Mouse (Mus musculus): ENCODE results near the gene Dera. TPM values are rescaled to one million over a fixed set of nuclear protein-coding genes. Genes with fewer than 3 reads are reported as not detected.

Dera gene
- polyA plus RNA-seq, 1 experiment from 2014 or later, result 74.5 TPM

DNA sequence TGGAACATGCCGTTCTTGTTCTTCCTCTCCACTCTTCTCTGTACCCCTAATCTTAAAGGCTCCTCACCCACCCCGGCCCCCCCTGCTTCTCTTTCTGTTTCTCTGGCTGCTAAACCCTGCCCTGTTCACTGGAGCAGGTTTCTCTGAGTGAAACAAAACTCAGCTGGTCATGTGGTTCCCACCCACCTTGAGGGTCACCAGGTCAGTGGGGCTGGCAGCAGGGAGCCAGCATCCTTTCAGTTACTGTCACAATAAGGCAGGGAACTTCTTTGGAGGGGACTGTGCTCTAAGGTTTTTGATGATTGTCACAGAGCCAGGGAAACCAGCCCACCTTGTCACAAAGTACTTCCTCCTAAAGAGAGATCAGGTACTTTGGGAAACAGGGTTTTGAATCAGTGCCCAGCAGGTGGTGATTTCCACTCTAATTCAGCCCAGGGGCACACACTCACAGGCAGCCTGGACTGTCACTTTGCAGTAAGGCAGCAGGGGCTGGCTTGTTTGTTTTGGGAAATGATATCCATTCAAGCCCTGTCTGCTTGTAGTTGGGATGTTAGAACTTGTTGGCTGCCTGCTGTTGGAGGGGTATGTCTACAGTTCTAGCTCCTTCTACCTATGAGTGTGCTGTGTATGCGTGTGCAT lies 10.3 kb downstream of the Dera start:
- no peaks in the 10 kb centered on the region for H3K9me3 ChIP-seq (replicated peaks; ENCODE audit: control insufficient read depth, low read length)
- no peak for DNase-seq (ENCODE audit: low spot score)
- no peak overlapping the region for H3K4me3 ChIP-seq (ENCODE audit: low read depth, low read length)
- no peaks in the 10 kb centered on the region for H3K36me3 ChIP-seq (replicated peaks; ENCODE audit: control insufficient read depth, insufficient read depth, low read depth, low read length)
- ATAC-seq (replicated peaks; ENCODE audit: insufficient number of reproducible peaks, low FRiP score, low TSS enrichment, low read depth), result no peak
- H3K4me1 ChIP-seq (ENCODE audit: control insufficient read depth, insufficient read depth, low read length), result no peaks in the 10 kb centered on the region
- H3K9ac ChIP-seq (replicated peaks; ENCODE audit: low read length), result no peak overlapping the region
- 46% methylated on average over 3 of the region's 3 CpGs for WGBS
- H3K27ac ChIP-seq (replicated peaks; ENCODE audit: low read depth, low read length), result no peak overlapping the region
- no peaks in the 10 kb centered on the region for H3K27me3 ChIP-seq (ENCODE audit: control insufficient read depth, insufficient read depth, low read length)
- no peak overlapping the region for H3K4me2 ChIP-seq (ENCODE audit: low read depth, low read length)

DNA sequence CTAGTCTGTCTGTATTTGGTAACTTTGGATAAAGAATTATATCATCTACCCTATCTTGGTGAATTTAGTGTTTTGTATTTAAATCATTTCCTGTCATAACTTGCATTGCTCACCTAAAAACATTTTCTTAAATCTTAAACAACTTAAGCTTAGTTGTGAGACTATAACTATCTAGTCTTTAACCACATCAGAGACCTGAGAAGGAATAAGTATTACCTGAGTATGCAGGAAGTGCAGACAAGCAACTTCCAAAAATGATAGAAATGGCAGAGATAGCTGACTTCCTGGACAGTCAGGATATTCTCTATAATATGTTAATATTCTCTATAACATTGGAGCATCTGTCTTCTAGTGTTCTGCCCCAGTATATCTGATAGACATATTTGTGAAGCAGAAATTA lies 11.8 kb downstream of the Dera start:
- Histone ChIP-seq H3K27ac (replicated peaks; ENCODE audit: low read depth, low read length) (no peak overlapping the region), H3K4me2 (ENCODE audit: low read depth, low read length) (no peak overlapping the region), H3K27me3 (ENCODE audit: control insufficient read depth, insufficient read depth, low read length) (no peaks in the 10 kb centered on the region), H3K9ac (replicated peaks; ENCODE audit: low read length) (no peak overlapping the region), H3K4me3 (ENCODE audit: low read depth, low read length) (no peak overlapping the region), H3K36me3 (replicated peaks; ENCODE audit: control insufficient read depth, insufficient read depth, low read depth, low read length) (no peaks in the 10 kb centered on the region), H3K4me1 (ENCODE audit: control insufficient read depth, insufficient read depth, low read length) (no peaks in the 10 kb centered on the region), H3K9me3 (replicated peaks; ENCODE audit: control insufficient read depth, low read length) (no peaks in the 10 kb centered on the region)
- DNase-seq (ENCODE audit: low spot score), result no peak
- no peak for ATAC-seq (replicated peaks; ENCODE audit: insufficient number of reproducible peaks, low FRiP score, low TSS enrichment, low read depth)

DNA sequence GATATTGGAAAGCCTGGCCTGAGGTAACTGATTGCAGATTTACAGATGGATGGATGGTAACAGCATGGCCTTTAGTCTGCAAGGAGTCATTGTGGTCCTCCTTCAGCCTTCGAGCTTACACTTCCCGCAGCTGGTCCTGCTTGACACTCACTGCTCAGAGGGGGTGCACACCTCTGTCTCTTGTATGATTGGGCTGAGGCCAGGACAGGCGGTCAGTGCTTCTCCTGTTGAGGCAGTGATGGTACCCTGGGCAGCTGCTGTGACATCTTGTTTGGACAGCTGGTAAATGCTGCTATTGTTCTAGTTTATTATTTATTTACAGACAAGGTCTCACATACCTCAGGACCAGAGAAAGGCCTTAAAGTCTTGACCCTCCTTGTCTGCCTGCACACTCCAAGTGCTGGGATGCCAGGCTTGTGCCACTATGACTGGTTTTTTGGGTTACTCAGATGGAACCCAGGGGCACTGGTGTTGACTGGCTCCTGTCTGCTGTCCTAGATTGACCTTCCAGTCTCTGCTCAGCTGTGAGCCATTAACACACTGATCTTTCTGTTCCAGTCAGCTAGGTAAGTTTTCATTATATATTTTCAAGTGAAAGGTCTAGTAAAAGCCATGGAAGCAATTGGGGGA lies 17.4 kb downstream of the Dera start:
- H3K4me3 ChIP-seq (ENCODE audit: low read depth, low read length), result no peak overlapping the region
- no peaks in the 10 kb centered on the region for H3K36me3 ChIP-seq (replicated peaks; ENCODE audit: control insufficient read depth, insufficient read depth, low read depth, low read length)
- ATAC-seq (replicated peaks; ENCODE audit: insufficient number of reproducible peaks, low FRiP score, low TSS enrichment, low read depth) (no peak), DNase-seq (ENCODE audit: low spot score) (no peak)
- no peak overlapping the region for H3K4me2 ChIP-seq (ENCODE audit: low read depth, low read length)
- H3K27ac ChIP-seq (replicated peaks; ENCODE audit: low read depth, low read length), result no peak overlapping the region
- H3K9ac ChIP-seq (replicated peaks; ENCODE audit: low read length), result no peak overlapping the region; the same call in 1 of the 2 replicates
- H3K27me3 ChIP-seq (ENCODE audit: control insufficient read depth, insufficient read depth, low read length), result no peaks in the 10 kb centered on the region
- no peaks in the 10 kb centered on the region for H3K4me1 ChIP-seq (ENCODE audit: control insufficient read depth, insufficient read depth, low read length)
- H3K9me3 ChIP-seq (replicated peaks; ENCODE audit: control insufficient read depth, low read length), result no peaks in the 10 kb centered on the region
- WGBS, result 51% methylated on average over 3 of the region's 3 CpGs

DNA sequence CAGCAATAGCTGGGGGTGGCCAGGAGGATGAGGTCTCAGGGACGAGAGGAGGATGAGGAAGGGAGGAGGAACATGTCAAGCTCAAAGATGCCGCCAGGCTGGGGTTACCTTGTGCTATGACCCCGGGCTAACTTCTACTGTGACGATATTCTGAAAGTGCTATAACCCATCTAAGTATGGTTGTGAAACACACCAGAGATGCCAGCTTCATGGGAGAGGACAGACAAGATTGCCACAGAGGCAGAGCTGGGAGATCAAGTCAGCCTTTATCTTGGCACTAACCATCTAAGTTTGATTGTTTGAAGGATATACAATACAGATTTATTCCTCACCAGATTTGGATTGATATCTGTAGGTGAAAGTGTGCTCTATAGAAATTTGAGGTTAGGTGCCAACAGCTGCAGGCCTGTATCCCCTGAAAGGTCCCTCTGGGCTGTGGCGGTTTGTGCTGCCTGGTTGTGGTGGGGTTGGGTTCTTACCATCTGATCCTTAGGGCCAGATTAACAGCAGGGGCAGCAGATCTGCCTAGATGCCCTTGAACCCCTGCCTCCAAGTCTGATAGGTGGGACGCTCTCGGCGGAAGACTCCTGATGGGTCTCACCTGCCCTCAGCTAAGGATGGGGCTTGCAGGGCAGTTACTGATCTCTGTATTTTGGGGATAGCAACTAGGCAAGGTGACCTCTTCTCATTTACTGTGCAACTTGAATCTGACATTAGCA lies 18.7 kb downstream of the Dera start:
- H3K9me3 ChIP-seq (replicated peaks; ENCODE audit: control insufficient read depth, low read length), result no peaks in the 10 kb centered on the region
- no peaks in the 10 kb centered on the region for H3K27me3 ChIP-seq (ENCODE audit: control insufficient read depth, insufficient read depth, low read length)
- no peaks in the 10 kb centered on the region for H3K36me3 ChIP-seq (replicated peaks; ENCODE audit: control insufficient read depth, insufficient read depth, low read depth, low read length)
- H3K4me2 ChIP-seq (ENCODE audit: low read depth, low read length), result no peak overlapping the region
- DNase-seq (ENCODE audit: low spot score) (no peak), ATAC-seq (replicated peaks; ENCODE audit: insufficient number of reproducible peaks, low FRiP score, low TSS enrichment, low read depth) (no peak)
- no peaks in the 10 kb centered on the region for H3K4me1 ChIP-seq (ENCODE audit: control insufficient read depth, insufficient read depth, low read length)
- WGBS, result 93% methylated on average over 8 of the region's 8 CpGs
- no peak overlapping the region for H3K4me3 ChIP-seq (ENCODE audit: low read depth, low read length)
- no peak overlapping the region for H3K27ac ChIP-seq (replicated peaks; ENCODE audit: low read depth, low read length)
- H3K9ac ChIP-seq (replicated peaks; ENCODE audit: low read length), result no peak overlapping the region

DNA sequence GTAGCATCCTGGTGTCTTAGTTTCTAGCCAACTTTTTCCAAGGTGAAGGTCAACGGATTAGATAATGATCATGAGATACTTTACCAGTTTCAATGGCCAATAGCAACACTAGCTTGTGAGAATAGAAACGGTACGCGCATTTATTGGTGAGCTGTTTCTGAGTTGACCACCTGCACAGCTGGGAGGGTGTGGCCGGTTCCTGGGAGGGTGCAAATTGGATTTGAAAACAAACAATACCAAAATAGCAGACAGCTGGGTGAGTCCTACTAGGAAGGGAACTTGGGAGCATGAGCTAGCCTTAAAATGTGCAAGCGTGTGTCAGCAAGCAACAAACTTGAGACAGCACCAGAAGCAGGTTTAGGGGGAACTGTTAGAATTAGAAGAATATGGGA lies 19.3 kb downstream of the Dera start:
- WGBS, result 83% methylated on average over 6 of the region's 6 CpGs
- ATAC-seq (replicated peaks; ENCODE audit: insufficient number of reproducible peaks, low FRiP score, low TSS enrichment, low read depth) (no peak), DNase-seq (ENCODE audit: low spot score) (no peak)
- H3K36me3 ChIP-seq (replicated peaks; ENCODE audit: control insufficient read depth, insufficient read depth, low read depth, low read length), result no peaks in the 10 kb centered on the region
- no peak overlapping the region for H3K9ac ChIP-seq (replicated peaks; ENCODE audit: low read length)
- H3K27ac ChIP-seq (replicated peaks; ENCODE audit: low read depth, low read length), result no peak overlapping the region
- H3K9me3 ChIP-seq (replicated peaks; ENCODE audit: control insufficient read depth, low read length), result no peaks in the 10 kb centered on the region
- no peaks in the 10 kb centered on the region for H3K4me1 ChIP-seq (ENCODE audit: control insufficient read depth, insufficient read depth, low read length)
- no peak overlapping the region for H3K4me3 ChIP-seq (ENCODE audit: low read depth, low read length)
- no peaks in the 10 kb centered on the region for H3K27me3 ChIP-seq (ENCODE audit: control insufficient read depth, insufficient read depth, low read length)
- H3K4me2 ChIP-seq (ENCODE audit: low read depth, low read length), result no peak overlapping the region

DNA sequence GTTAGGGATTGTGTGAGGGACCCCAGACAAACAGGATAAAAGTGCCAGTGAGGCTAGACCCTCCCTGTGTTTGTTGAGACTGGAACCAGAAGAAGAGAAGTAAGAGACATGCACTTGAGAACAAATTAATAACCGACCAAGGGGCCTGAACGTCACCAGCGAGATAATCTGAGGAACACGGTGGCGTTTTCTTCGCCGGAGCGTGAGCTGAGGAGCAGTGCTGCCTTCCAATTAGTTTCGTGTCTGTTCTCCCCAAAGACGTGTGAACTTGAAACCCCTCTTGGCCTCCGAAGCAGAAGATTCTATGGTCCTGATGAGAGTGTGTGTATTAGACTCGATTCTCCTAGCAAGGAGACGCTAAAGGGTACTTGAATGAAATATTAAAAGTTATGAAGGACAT lies 19.8 kb downstream of the Dera start:
- ATAC-seq (replicated peaks; ENCODE audit: insufficient number of reproducible peaks, low FRiP score, low TSS enrichment, low read depth), result no peak
- Histone ChIP-seq H3K4me1 (ENCODE audit: control insufficient read depth, insufficient read depth, low read length) (no peaks in the 10 kb centered on the region), H3K27me3 (ENCODE audit: control insufficient read depth, insufficient read depth, low read length) (no peaks in the 10 kb centered on the region), H3K4me3 (ENCODE audit: low read depth, low read length) (no peak overlapping the region), H3K9ac (replicated peaks; ENCODE audit: low read length) (no peak overlapping the region), H3K4me2 (ENCODE audit: low read depth, low read length) (no peak overlapping the region), H3K27ac (replicated peaks; ENCODE audit: low read depth, low read length) (no peak overlapping the region), H3K36me3 (replicated peaks; ENCODE audit: control insufficient read depth, insufficient read depth, low read depth, low read length) (no peaks in the 10 kb centered on the region), H3K9me3 (replicated peaks; ENCODE audit: control insufficient read depth, low read length) (no peaks in the 10 kb centered on the region)
- WGBS, result 88% methylated on average over 13 of the region's 13 CpGs
- no peak for DNase-seq (ENCODE audit: low spot score)

DNA sequence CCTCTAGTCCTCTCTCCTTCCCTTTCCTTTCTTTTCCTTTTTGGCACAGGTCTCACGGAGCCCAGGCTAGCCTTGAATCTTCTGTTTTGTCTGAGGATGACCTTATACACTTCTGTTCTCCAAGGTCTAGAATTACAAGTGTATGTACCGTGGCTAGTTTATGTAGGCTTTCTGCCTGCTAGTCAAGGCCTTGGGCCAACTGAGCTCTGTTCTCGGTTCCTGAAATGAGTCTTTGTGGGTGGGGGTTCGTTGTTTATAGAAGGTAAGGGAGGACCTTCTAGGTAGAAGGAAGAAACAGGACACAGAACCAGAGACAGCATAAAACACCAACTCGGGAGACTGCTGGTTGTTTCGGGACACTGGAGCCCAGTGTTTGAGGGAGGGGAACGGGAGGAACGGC lies 20.8 kb downstream of the Dera start:
- H3K9ac ChIP-seq (replicated peaks; ENCODE audit: low read length), result no peak overlapping the region
- no peak for ATAC-seq (replicated peaks; ENCODE audit: insufficient number of reproducible peaks, low FRiP score, low TSS enrichment, low read depth)
- H3K4me3 ChIP-seq (ENCODE audit: low read depth, low read length), result no peak overlapping the region
- no peak overlapping the region for H3K27ac ChIP-seq (replicated peaks; ENCODE audit: low read depth, low read length)
- no peak overlapping the region for H3K4me2 ChIP-seq (ENCODE audit: low read depth, low read length)
- no peaks in the 10 kb centered on the region for H3K36me3 ChIP-seq (replicated peaks; ENCODE audit: control insufficient read depth, insufficient read depth, low read depth, low read length)
- no peaks in the 10 kb centered on the region for H3K4me1 ChIP-seq (ENCODE audit: control insufficient read depth, insufficient read depth, low read length)
- no peaks in the 10 kb centered on the region for H3K27me3 ChIP-seq (ENCODE audit: control insufficient read depth, insufficient read depth, low read length)
- H3K9me3 ChIP-seq (replicated peaks; ENCODE audit: control insufficient read depth, low read length), result no peaks in the 10 kb centered on the region
- 94% methylated on average over 8 of the region's 8 CpGs for WGBS
- no peak for DNase-seq (ENCODE audit: low spot score)

DNA sequence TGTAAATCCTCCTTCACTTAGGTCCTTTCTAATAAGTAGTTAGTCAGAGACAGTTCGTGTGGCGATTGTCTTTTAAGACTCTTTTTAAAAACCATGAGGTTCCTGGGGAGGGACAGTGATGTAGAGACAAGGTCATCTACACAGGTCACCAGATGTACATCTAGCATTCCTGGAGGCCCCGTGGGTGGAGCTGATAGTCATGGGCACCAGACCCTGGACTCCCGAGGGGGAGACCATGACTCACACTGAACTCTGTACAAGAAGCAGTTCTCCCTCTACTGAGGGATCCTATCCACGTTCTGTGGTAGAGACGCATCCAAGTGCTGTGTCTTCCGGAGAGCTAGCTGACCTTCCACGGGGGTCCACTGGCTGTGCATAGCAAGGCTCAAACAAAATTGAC lies 22.6 kb downstream of the Dera start:
- Histone ChIP-seq H3K4me3 (ENCODE audit: low read depth, low read length) (no peak overlapping the region), H3K4me1 (ENCODE audit: control insufficient read depth, insufficient read depth, low read length) (no peaks in the 10 kb centered on the region), H3K27me3 (ENCODE audit: control insufficient read depth, insufficient read depth, low read length) (no peaks in the 10 kb centered on the region), H3K9me3 (replicated peaks; ENCODE audit: control insufficient read depth, low read length) (no peaks in the 10 kb centered on the region), H3K4me2 (ENCODE audit: low read depth, low read length) (no peak overlapping the region), H3K9ac (replicated peaks; ENCODE audit: low read length) (no peak overlapping the region), H3K27ac (replicated peaks; ENCODE audit: low read depth, low read length) (no peak overlapping the region), H3K36me3 (replicated peaks; ENCODE audit: control insufficient read depth, insufficient read depth, low read depth, low read length) (no peaks in the 10 kb centered on the region)
- DNase-seq (ENCODE audit: low spot score) (no peak), ATAC-seq (replicated peaks; ENCODE audit: insufficient number of reproducible peaks, low FRiP score, low TSS enrichment, low read depth) (no peak)
- 84% methylated on average over 8 of the region's 8 CpGs for WGBS
